Mouse (Mus musculus) embryonic facial prominence, embryonic 15.5 days (tissue): ENCODE measurements around the gene Dtnbp1. TPM values are rescaled to one million over a fixed set of nuclear protein-coding genes. Genes with fewer than 3 reads are reported as not detected.

Source experiments
- ATAC-seq: fragments of 200-750 bp; cut with Nextera tagmentation; 2 replicates; pipeline ENCODE4 v1.8.0; 2017; ENCODE audit warnings: low read depth, moderate TSS enrichment; ENCODE audit not compliant: insufficient number of reproducible peaks, low FRiP score, low TSS enrichment
- H3K27ac ChIP-seq: fragments of 300-500 bp; sonication (generic); replicated peaks from 2 replicates; pipeline ENCODE4 v1.5.1; 2015; ENCODE audit warnings: mild to moderate bottlenecking, inconsistent platforms
- H3K27me3 ChIP-seq: fragments of 300-500 bp; sonication (generic); 2 replicates; pipeline ENCODE4 v1.6.1; 2015; ENCODE audit warnings: inconsistent platforms
- H3K36me3 ChIP-seq: fragments of 300-500 bp; sonication (generic); 2 replicates; pipeline ENCODE4 v1.6.1; 2015; ENCODE audit warnings: mild to moderate bottlenecking, inconsistent platforms
- H3K4me1 ChIP-seq: fragments of 300-500 bp; sonication (generic); 2 replicates; pipeline ENCODE4 v1.6.1; 2015; ENCODE audit warnings: inconsistent platforms
- H3K4me2 ChIP-seq: fragments of 300-500 bp; sonication (generic); replicated peaks from 2 replicates; pipeline ENCODE4 v1.6.1; 2015; ENCODE audit warnings: mild to moderate bottlenecking, inconsistent platforms
- H3K4me3 ChIP-seq: fragments of 300-500 bp; sonication (generic); replicated peaks from 2 replicates; pipeline ENCODE4 v1.5.1; 2015; ENCODE audit warnings: mild to moderate bottlenecking, inconsistent platforms
- H3K9ac ChIP-seq: fragments of 300-500 bp; sonication (generic); 2 replicates; pipeline ENCODE4 v1.6.1; 2015; ENCODE audit warnings: inconsistent platforms
- H3K9me3 ChIP-seq: fragments of 300-500 bp; sonication (generic); replicated peaks from 2 replicates; pipeline ENCODE4 v1.6.1; 2016; ENCODE audit warnings: inconsistent platforms
- WGBS: fragments of 180-500 bp; shearing (Covaris S2); methylation state at CpG from one replicate; pipeline ENCODE4 v1.1.7; 2015; 5-methylcytosine and 5-hydroxymethylcytosine counted together
- polyA plus RNA-seq: library from polyadenylated mRNA; unstranded; fragments of >200 nt; fragmentation: Nextera tagmentation; extraction: Ambion mirVana; gene quantifications from 2 replicates; pipeline ENCODE4 v1.2.1, GENCODE M21; 2015

Gene Dtnbp1
- polyA plus RNA-seq, 1 experiment from 2014 or later = 65.7 TPM

GRCm38 (mm10) chr13:44982799-44983198 is 19.1 kb downstream of the Dtnbp1 start:
- Histone ChIP-seq H3K4me3 (no peak overlapping the region), H3K4me1 (no peaks in the 10 kb centered on the region), H3K4me2 (no peak overlapping the region), H3K9me3 (no peaks in the 10 kb centered on the region), H3K9ac (no peak overlapping the region), H3K27ac (no peak overlapping the region), H3K36me3 (peaks cover 23% of the 10 kb centered on the region; the same call in 1 of the 2 replicates), H3K27me3 (no peaks in the 10 kb centered on the region)
- ATAC-seq = no peak
- 82% methylated on average over 7 of the region's 7 CpGs for WGBS

GRCm38 (mm10) chr13:44979433-44979832 is 22.5 kb downstream of the Dtnbp1 start:
- WGBS = 87% methylated on average over 7 of the region's 7 CpGs

GRCm38 (mm10) chr13:44977483-44978141 is 24.3 kb downstream of the Dtnbp1 start:
- Histone ChIP-seq H3K4me2 (no peak overlapping the region), H3K27me3 (no peaks in the 10 kb centered on the region), H3K4me3 (no peak overlapping the region), H3K36me3 (peaks cover 11% of the 10 kb centered on the region; the same call in 1 of the 2 replicates), H3K9ac (no peak overlapping the region), H3K27ac (no peak overlapping the region), H3K9me3 (no peaks in the 10 kb centered on the region), H3K4me1 (no peaks in the 10 kb centered on the region)
- ATAC-seq = no peak
- WGBS = 73% methylated on average over 2 of the region's 2 CpGs

More at GRCm38 (mm10) chr13:44979433-44979832, 22.5 kb downstream of the Dtnbp1 start:
- H3K9me3 ChIP-seq = no peaks in the 10 kb centered on the region
- no peaks in the 10 kb centered on the region for H3K4me1 ChIP-seq
- no peak overlapping the region for H3K4me2 ChIP-seq
- H3K27me3 ChIP-seq = no peaks in the 10 kb centered on the region
- H3K27ac ChIP-seq = no peak overlapping the region
- H3K4me3 ChIP-seq = no peak overlapping the region
- H3K36me3 ChIP-seq = peaks cover 15% of the 10 kb centered on the region; the same call in 1 of the 2 replicates
- no peak overlapping the region for H3K9ac ChIP-seq
- no peak for ATAC-seq

- ATAC-seq = no peak
- Histone ChIP-seq H3K27ac (no peak overlapping the region), H3K4me3 (no peak overlapping the region), H3K9me3 (no peaks in the 10 kb centered on the region), H3K36me3 (peaks cover 10% of the 10 kb centered on the region; the same call in 1 of the 2 replicates), H3K4me2 (no peak overlapping the region), H3K4me1 (no peaks in the 10 kb centered on the region), H3K9ac (no peak overlapping the region), H3K27me3 (no peaks in the 10 kb centered on the region)
- 60% methylated on average over 2 of the region's 2 CpGs for WGBS
Observed at GRCm38 (mm10) chr13:44977059-44977458, 24.9 kb downstream of the Dtnbp1 start.

GRCm38 (mm10) chr13:44960542-44961291 is 41.2 kb downstream of the Dtnbp1 start:
- Histone ChIP-seq H3K27me3 (no peaks in the 10 kb centered on the region), H3K9me3 (no peaks in the 10 kb centered on the region), H3K4me2 (no peak overlapping the region), H3K36me3 (0 out of 2 replicates have a peak, but pooled peaks cover 8% of the 10 kb centered on the region), H3K27ac (no peak overlapping the region), H3K4me3 (no peak overlapping the region), H3K9ac (no peak overlapping the region), H3K4me1 (no peaks in the 10 kb centered on the region)
- 90% methylated on average over 5 of the region's 5 CpGs for WGBS
- no peak for ATAC-seq

- 0 out of 2 replicates have a peak, but pooled peaks cover 3% of the 10 kb centered on the region for H3K36me3 ChIP-seq
- ATAC-seq = no peak
- WGBS = 80% methylated on average over 8 of the region's 8 CpGs
Observed at GRCm38 (mm10) chr13:44957049-44957448, 44.9 kb downstream of the Dtnbp1 start.

GRCm38 (mm10) chr13:44955781-44956180 is 46.2 kb downstream of the Dtnbp1 start:
- H3K4me3 ChIP-seq = no peak overlapping the region
- H3K36me3 ChIP-seq = 0 out of 2 replicates have a peak, but pooled peaks cover 3% of the 10 kb centered on the region
- no peak overlapping the region for H3K4me2 ChIP-seq
- ATAC-seq = no peak
- H3K9ac ChIP-seq = no peak overlapping the region
- peaks cover 6% of the 10 kb centered on the region; the same call in 1 of the 2 replicates for H3K4me1 ChIP-seq
- H3K27ac ChIP-seq = no peak overlapping the region
- H3K9me3 ChIP-seq = no peaks in the 10 kb centered on the region
- 87% methylated on average over 6 of the region's 6 CpGs for WGBS
- H3K27me3 ChIP-seq = no peaks in the 10 kb centered on the region

More at GRCm38 (mm10) chr13:44957049-44957448, 44.9 kb downstream of the Dtnbp1 start:
- no peak overlapping the region for H3K4me2 ChIP-seq
- H3K4me1 ChIP-seq = peaks cover 4% of the 10 kb centered on the region; the same call in 1 of the 2 replicates
- H3K4me3 ChIP-seq = no peak overlapping the region
- no peaks in the 10 kb centered on the region for H3K9me3 ChIP-seq
- no peaks in the 10 kb centered on the region for H3K27me3 ChIP-seq
- no peak overlapping the region for H3K9ac ChIP-seq
- H3K27ac ChIP-seq = no peak overlapping the region

GRCm38 (mm10) chr13:44954232-44954568 is 47.7 kb downstream of the Dtnbp1 start:
- 98% methylated on average over 1 of the region's 1 CpGs for WGBS
- H3K4me3 ChIP-seq = no peak overlapping the region
- H3K4me2 ChIP-seq = no peak overlapping the region
- 0 out of 2 replicates have a peak, but pooled peaks cover 3% of the 10 kb centered on the region for H3K36me3 ChIP-seq
- H3K9ac ChIP-seq = no peak overlapping the region
- H3K27ac ChIP-seq = no peak overlapping the region
- H3K9me3 ChIP-seq = no peaks in the 10 kb centered on the region
- peaks cover 6% of the 10 kb centered on the region; the same call in 1 of the 2 replicates for H3K4me1 ChIP-seq
- H3K27me3 ChIP-seq = no peaks in the 10 kb centered on the region
- ATAC-seq = no peak

GRCm38 (mm10) chr13:44953546-44954231 is 48.3 kb downstream of the Dtnbp1 start:
- Histone ChIP-seq H3K9ac (no peak overlapping the region), H3K27me3 (no peaks in the 10 kb centered on the region), H3K36me3 (0 out of 2 replicates have a peak, but pooled peaks cover 3% of the 10 kb centered on the region), H3K4me2 (no peak overlapping the region), H3K27ac (no peak overlapping the region), H3K9me3 (no peaks in the 10 kb centered on the region), H3K4me3 (no peak overlapping the region), H3K4me1 (peaks cover 6% of the 10 kb centered on the region; the same call in 1 of the 2 replicates)
- ATAC-seq = no peak
- 81% methylated on average over 8 of the region's 8 CpGs for WGBS

- no peak overlapping the region for H3K27ac ChIP-seq
- H3K9me3 ChIP-seq = no peaks in the 10 kb centered on the region
- H3K4me2 ChIP-seq = no peak overlapping the region
- H3K36me3 ChIP-seq = 0 out of 2 replicates have a peak, but pooled peaks cover 3% of the 10 kb centered on the region
- ATAC-seq = no peak; the same call in 1 of the 2 replicates
- no peak overlapping the region for H3K4me3 ChIP-seq
- 44% methylated on average over 10 of the region's 10 CpGs for WGBS
- H3K9ac ChIP-seq = no peak overlapping the region
- peaks cover 8% of the 10 kb centered on the region for H3K4me1 ChIP-seq
- H3K27me3 ChIP-seq = no peaks in the 10 kb centered on the region
Observed at GRCm38 (mm10) chr13:44952393-44953086, 49.4 kb downstream of the Dtnbp1 start.
